ENCODE assay signal across 17 mouse cellular contexts in genomic region chr2:34592361-34592960, GRCm38 (mm10).
DNase-seq lines count a peak whose midpoint lies in the region; ATAC-seq and TF ChIP-seq lines count a peak whose summit lies in the region.
"Had no signal": no experiment of that assay in that cellular context is flagged by ENCODE, and none has a peak within 500 bp of the region (broad histone marks: within the 10 kb centered on the region; RNA-seq: fewer than 3 reads in every experiment).

No protein-coding gene starts in this region.

- H3K4me1 ChIP-seq in heart, adult 2 months (ENCODE audit: control insufficient read depth, insufficient read depth, low read length) = peaks cover 2% of the 10 kb centered on the region; the same call in 1 of the 2 replicates
- peaks cover 12% of the 10 kb centered on the region for H3K4me1 ChIP-seq in kidney, embryonic 16.5 days (ENCODE audit: insufficient read depth, low read length)
- H3K4me1 ChIP-seq in intestine, embryonic 15.5 days (replicated peaks) = peaks cover 15% of the 10 kb centered on the region; the same call in 1 of the 2 replicates
- H3K4me1 ChIP-seq in stomach, postnatal 0 days (replicated peaks; ENCODE audit: control insufficient read depth, insufficient read depth) = no peaks in the 10 kb centered on the region
- H3K4me1 ChIP-seq: embryonic facial prominence, embryonic 15.5 days had no signal

- H3K36me3 ChIP-seq in heart, adult 2 months (ENCODE audit: control insufficient read depth, insufficient read depth, low read length) = no peaks in the 10 kb centered on the region
- H3K36me3 ChIP-seq in kidney, embryonic 16.5 days (ENCODE audit: insufficient read depth, low read length) = no peaks in the 10 kb centered on the region
- no peaks in the 10 kb centered on the region for H3K36me3 ChIP-seq in intestine, embryonic 15.5 days
- no peaks in the 10 kb centered on the region for H3K36me3 ChIP-seq in stomach, postnatal 0 days (ENCODE audit: control insufficient read depth, insufficient read depth, low read length)
- H3K36me3 ChIP-seq: embryonic facial prominence, embryonic 15.5 days; hindbrain, embryonic 13.5 days had no signal

- WGBS in heart, adult 2 months = 68% methylated on average over 8 of the region's 8 CpGs
- 36% methylated on average over 8 of the region's 8 CpGs for WGBS in kidney, embryonic 16.5 days
- 42% methylated on average over 8 of the region's 8 CpGs for WGBS in intestine, embryonic 15.5 days
- WGBS in stomach, postnatal 0 days = 46% methylated on average over 8 of the region's 8 CpGs

- no peaks in the 10 kb centered on the region for H3K79me2 ChIP-seq in heart, adult 2 months (replicated peaks; ENCODE audit: control insufficient read depth, insufficient read depth, low read length)

- no peak for DNase-seq in heart, adult 2 months
- no peak for DNase-seq in heart, adult 9 months (ENCODE audit: low spot score in 2 of 2)
- DNase-seq in kidney, adult 9 months = no peak
- no peak for DNase-seq in stomach, postnatal 0 days (ENCODE audit: low spot score)
- no peak for DNase-seq in thymus, postnatal 25 days
- DNase-seq in left cerebral cortex, postnatal 14 days (ENCODE audit: low spot score in 2 of 2) = no peak
- DNase-seq: cerebellum, adult 2 months; gastrocnemius, postnatal 36 days; kidney, adult 2 months; right cerebral cortex, adult 18-20 months had no signal

- TF ChIP-seq EP300 in heart, adult 2 months (IDR thresholded peaks at IDR 0.05; ENCODE audit: insufficient read depth, low read depth, low read length) = no peak
- no peak for TF ChIP-seq EP300 in stomach, postnatal 0 days (optimal IDR thresholded peaks at IDR 0.05)

- intact Hi-C loops in heart, adult 2 months (cut with DNase I) = no loop called here
- intact Hi-C loops in left cerebral cortex, postnatal 14 days (cut with DNase I) = no loop called here

- no peak overlapping the region for H3K4me3 ChIP-seq in heart, adult 2 months
- no peak overlapping the region for H3K4me3 ChIP-seq in kidney, embryonic 16.5 days (ENCODE audit: low read length)
- H3K4me3 ChIP-seq in intestine, embryonic 15.5 days (replicated peaks) = no peak overlapping the region
- no peak overlapping the region for H3K4me3 ChIP-seq in stomach, postnatal 0 days (ENCODE audit: low read depth, low read length)
- H3K4me3 ChIP-seq: embryonic facial prominence, embryonic 15.5 days; hindbrain, embryonic 13.5 days; midbrain, embryonic 13.5 days; myocyte had no signal

- no peak overlapping the region; the same call in 1 of the 2 replicates for H3K4me2 ChIP-seq in kidney, embryonic 16.5 days (replicated peaks; ENCODE audit: low read depth, low read length)
- H3K4me2 ChIP-seq in intestine, embryonic 15.5 days (replicated peaks) = no peak overlapping the region
- H3K4me2 ChIP-seq in stomach, postnatal 0 days (replicated peaks; ENCODE audit: low read depth) = no peak overlapping the region
- H3K4me2 ChIP-seq: embryonic facial prominence, embryonic 15.5 days; hindbrain, embryonic 13.5 days; midbrain, embryonic 13.5 days had no signal

- no peak for TF ChIP-seq CTCF in heart, adult 2 months (IDR thresholded peaks at IDR 0.05)
- no peak for TF ChIP-seq CTCF in stomach, postnatal 0 days (IDR thresholded peaks at IDR 0.05; ENCODE audit: low read depth)

- H3K27ac ChIP-seq in heart, adult 2 months = peak overlapping the region; percentile 75
- 0 out of 2 replicates have a peak overlapping the region, but pooled peaks have one; percentile 32 for H3K27ac ChIP-seq in kidney, embryonic 16.5 days (ENCODE audit: low read length)
- peak overlapping the region; percentile 74 for H3K27ac ChIP-seq in intestine, embryonic 15.5 days
- peak overlapping the region; percentile 81 for H3K27ac ChIP-seq in stomach, postnatal 0 days (replicated peaks)
- H3K27ac ChIP-seq: embryonic facial prominence, embryonic 15.5 days; hindbrain, embryonic 13.5 days; midbrain, embryonic 13.5 days had no signal

- 0 out of 2 replicates have a peak, but pooled peaks have one; percentile 51 for ATAC-seq in kidney, embryonic 16.5 days (ENCODE audit: low FRiP score, low TSS enrichment)
- ATAC-seq in intestine, embryonic 15.5 days = peak; percentile 56; the same call in 1 of the 2 replicates
- no peak; the same call in 1 of the 2 replicates for ATAC-seq in stomach, postnatal 0 days (ENCODE audit: low FRiP score, low TSS enrichment)
- ATAC-seq: midbrain, embryonic 13.5 days had no signal

- no peak for TF ChIP-seq POLR2A in heart, adult 2 months (IDR thresholded peaks at IDR 0.05; ENCODE audit: insufficient read depth, low read depth, low read length)

- H3K9me3 ChIP-seq in kidney, embryonic 16.5 days (ENCODE audit: low read length) = no peaks in the 10 kb centered on the region
- H3K9me3 ChIP-seq in intestine, embryonic 15.5 days = no peaks in the 10 kb centered on the region
- no peaks in the 10 kb centered on the region for H3K9me3 ChIP-seq in stomach, postnatal 0 days (ENCODE audit: control insufficient read depth, low read length)
- H3K9me3 ChIP-seq: embryonic facial prominence, embryonic 15.5 days; hindbrain, embryonic 13.5 days; midbrain, embryonic 13.5 days had no signal

- H3K27me3 ChIP-seq in heart, adult 2 months (ENCODE audit: control insufficient read depth, insufficient read depth, low read length) = no peaks in the 10 kb centered on the region
- no peaks in the 10 kb centered on the region for H3K27me3 ChIP-seq in kidney, embryonic 16.5 days (ENCODE audit: insufficient read depth, low read length)
- no peaks in the 10 kb centered on the region for H3K27me3 ChIP-seq in intestine, embryonic 15.5 days (replicated peaks)
- no peaks in the 10 kb centered on the region for H3K27me3 ChIP-seq in stomach, postnatal 0 days (ENCODE audit: control insufficient read depth, insufficient read depth, low read length)
- H3K27me3 ChIP-seq: CH12.LX; embryonic facial prominence, embryonic 15.5 days; hindbrain, embryonic 13.5 days; midbrain, embryonic 13.5 days had no signal

- H3K9ac ChIP-seq in heart, adult 2 months (ENCODE audit: low read depth, low read length) = no peak overlapping the region
- H3K9ac ChIP-seq in kidney, embryonic 16.5 days (replicated peaks; ENCODE audit: low read length) = no peak overlapping the region
- H3K9ac ChIP-seq in intestine, embryonic 15.5 days = no peak overlapping the region
- H3K9ac ChIP-seq in stomach, postnatal 0 days (ENCODE audit: low read length) = no peak overlapping the region
- H3K9ac ChIP-seq: embryonic facial prominence, embryonic 15.5 days; hindbrain, embryonic 13.5 days; midbrain, embryonic 13.5 days had no signal
